Mouse (Mus musculus): ENCODE data around the gene Abl2. TPM values are rescaled to one million over a fixed set of nuclear protein-coding genes. Genes with fewer than 3 reads are reported as not detected.

Abl2 gene
- polyA plus RNA-seq, 1 experiment from 2014 or later, result 9.0 TPM

- DNase-seq (no peak), ATAC-seq (ENCODE audit: low FRiP score, low TSS enrichment) (no peak)
- H3K4me3 ChIP-seq (replicated peaks; ENCODE audit: low read depth, low read length), result no peak overlapping the region
- H3K4me2 ChIP-seq (ENCODE audit: low read length), result no peak overlapping the region
- no peak overlapping the region for H3K27ac ChIP-seq (replicated peaks; ENCODE audit: low read depth, low read length)
- 87% methylated on average over 6 of the region's 6 CpGs for WGBS
- H3K9ac ChIP-seq (replicated peaks; ENCODE audit: low read length), result no peak overlapping the region
- no peaks in the 10 kb centered on the region for H3K4me1 ChIP-seq (ENCODE audit: control insufficient read depth, insufficient read depth, low read length)
- no peaks in the 10 kb centered on the region for H3K36me3 ChIP-seq (ENCODE audit: control insufficient read depth, insufficient read depth, low read length)
- H3K27me3 ChIP-seq (ENCODE audit: control insufficient read depth, insufficient read depth, low read length), result no peaks in the 10 kb centered on the region
- no peaks in the 10 kb centered on the region for H3K9me3 ChIP-seq (ENCODE audit: control insufficient read depth, low read length)
Observed at GRCm38 (mm10) chr1:156537701-156538100, 20.9 kb upstream of the Abl2 start.

GRCm38 (mm10) chr1:156538382-156538781 is 20.2 kb upstream of the Abl2 start:
- no peak overlapping the region for H3K4me2 ChIP-seq (ENCODE audit: low read length)
- no peak overlapping the region for H3K9ac ChIP-seq (replicated peaks; ENCODE audit: low read length)
- H3K27me3 ChIP-seq (ENCODE audit: control insufficient read depth, insufficient read depth, low read length), result no peaks in the 10 kb centered on the region
- WGBS, result 84% methylated on average over 3 of the region's 3 CpGs
- no peaks in the 10 kb centered on the region for H3K36me3 ChIP-seq (ENCODE audit: control insufficient read depth, insufficient read depth, low read length)
- no peak for ATAC-seq (ENCODE audit: low FRiP score, low TSS enrichment)
- H3K27ac ChIP-seq (replicated peaks; ENCODE audit: low read depth, low read length), result no peak overlapping the region
- DNase-seq, result peak; percentile 26
- no peak overlapping the region for H3K4me3 ChIP-seq (replicated peaks; ENCODE audit: low read depth, low read length)
- no peaks in the 10 kb centered on the region for H3K9me3 ChIP-seq (ENCODE audit: control insufficient read depth, low read length)
- no peaks in the 10 kb centered on the region for H3K4me1 ChIP-seq (ENCODE audit: control insufficient read depth, insufficient read depth, low read length)

- DNase-seq (peak; percentile 77), ATAC-seq (ENCODE audit: low FRiP score, low TSS enrichment) (no peak)
- no peaks in the 10 kb centered on the region for H3K27me3 ChIP-seq (ENCODE audit: control insufficient read depth, insufficient read depth, low read length)
- no peak overlapping the region for H3K4me2 ChIP-seq (ENCODE audit: low read length)
- 44% methylated on average over 4 of the region's 4 CpGs for WGBS
- no peak overlapping the region for H3K4me3 ChIP-seq (replicated peaks; ENCODE audit: low read depth, low read length)
- no peak overlapping the region for H3K9ac ChIP-seq (replicated peaks; ENCODE audit: low read length)
- no peak overlapping the region for H3K27ac ChIP-seq (replicated peaks; ENCODE audit: low read depth, low read length)
- no peaks in the 10 kb centered on the region for H3K4me1 ChIP-seq (ENCODE audit: control insufficient read depth, insufficient read depth, low read length)
- no peaks in the 10 kb centered on the region for H3K9me3 ChIP-seq (ENCODE audit: control insufficient read depth, low read length)
- H3K36me3 ChIP-seq (ENCODE audit: control insufficient read depth, insufficient read depth, low read length), result no peaks in the 10 kb centered on the region
Observed at GRCm38 (mm10) chr1:156539787-156540560, 18.6 kb upstream of the Abl2 start.

- no peak overlapping the region for H3K4me2 ChIP-seq (ENCODE audit: low read length)
Observed at GRCm38 (mm10) chr1:156543999-156544398, 14.6 kb upstream of the Abl2 start.

GRCm38 (mm10) chr1:156558950-156559640 is 509 bp downstream of the Abl2 start:
- peak overlapping the region; percentile 97 for H3K27ac ChIP-seq (replicated peaks; ENCODE audit: low read depth, low read length)
- H3K4me3 ChIP-seq (replicated peaks; ENCODE audit: low read depth, low read length), result peak overlapping the region; percentile 98
- DNase-seq (peak; percentile 76), ATAC-seq (ENCODE audit: low FRiP score, low TSS enrichment) (peak; percentile 65)
- 1% methylated on average over 65 of the region's 66 CpGs for WGBS
- no peaks in the 10 kb centered on the region for H3K27me3 ChIP-seq (ENCODE audit: control insufficient read depth, insufficient read depth, low read length)
- peaks cover 12% of the 10 kb centered on the region for H3K4me1 ChIP-seq (ENCODE audit: control insufficient read depth, insufficient read depth, low read length)
- H3K4me2 ChIP-seq (ENCODE audit: low read length), result peak overlapping the region; percentile 65
- no peaks in the 10 kb centered on the region for H3K36me3 ChIP-seq (ENCODE audit: control insufficient read depth, insufficient read depth, low read length)
- no peaks in the 10 kb centered on the region for H3K9me3 ChIP-seq (ENCODE audit: control insufficient read depth, low read length)
- peak overlapping the region; percentile 98 for H3K9ac ChIP-seq (replicated peaks; ENCODE audit: low read length)

More at GRCm38 (mm10) chr1:156543999-156544398, 14.6 kb upstream of the Abl2 start:
- Histone ChIP-seq H3K9ac (replicated peaks; ENCODE audit: low read length) (no peak overlapping the region), H3K36me3 (ENCODE audit: control insufficient read depth, insufficient read depth, low read length) (no peaks in the 10 kb centered on the region), H3K27ac (replicated peaks; ENCODE audit: low read depth, low read length) (no peak overlapping the region), H3K4me1 (ENCODE audit: control insufficient read depth, insufficient read depth, low read length) (no peaks in the 10 kb centered on the region), H3K4me3 (replicated peaks; ENCODE audit: low read depth, low read length) (no peak overlapping the region), H3K9me3 (ENCODE audit: control insufficient read depth, low read length) (no peaks in the 10 kb centered on the region), H3K27me3 (ENCODE audit: control insufficient read depth, insufficient read depth, low read length) (no peaks in the 10 kb centered on the region)
- DNase-seq, result peak; percentile 15
- WGBS, result 53% methylated on average over 12 of the region's 12 CpGs
- ATAC-seq (ENCODE audit: low FRiP score, low TSS enrichment), result no peak

GRCm38 (mm10) chr1:156559641-156560020 is 1.0 kb downstream of the Abl2 start:
- ATAC-seq (ENCODE audit: low FRiP score, low TSS enrichment) (no peak), DNase-seq (no peak)
- H3K4me3 ChIP-seq (replicated peaks; ENCODE audit: low read depth, low read length), result peak overlapping the region; percentile 98
- peak overlapping the region; percentile 65 for H3K4me2 ChIP-seq (ENCODE audit: low read length)
- H3K4me1 ChIP-seq (ENCODE audit: control insufficient read depth, insufficient read depth, low read length), result peaks cover 12% of the 10 kb centered on the region
- no peaks in the 10 kb centered on the region for H3K27me3 ChIP-seq (ENCODE audit: control insufficient read depth, insufficient read depth, low read length)
- peak overlapping the region; percentile 97 for H3K27ac ChIP-seq (replicated peaks; ENCODE audit: low read depth, low read length)
- H3K9me3 ChIP-seq (ENCODE audit: control insufficient read depth, low read length), result no peaks in the 10 kb centered on the region
- no peaks in the 10 kb centered on the region for H3K36me3 ChIP-seq (ENCODE audit: control insufficient read depth, insufficient read depth, low read length)
- WGBS, result 17% methylated on average over 8 of the region's 8 CpGs
- H3K9ac ChIP-seq (replicated peaks; ENCODE audit: low read length), result peak overlapping the region; percentile 98

GRCm38 (mm10) chr1:156560500-156560899 is 1.9 kb downstream of the Abl2 start:
- ATAC-seq (ENCODE audit: low FRiP score, low TSS enrichment) (no peak), DNase-seq (no peak)
- peaks cover 12% of the 10 kb centered on the region for H3K4me1 ChIP-seq (ENCODE audit: control insufficient read depth, insufficient read depth, low read length)
- H3K27ac ChIP-seq (replicated peaks; ENCODE audit: low read depth, low read length), result no peak overlapping the region
- no peaks in the 10 kb centered on the region for H3K27me3 ChIP-seq (ENCODE audit: control insufficient read depth, insufficient read depth, low read length)
- H3K36me3 ChIP-seq (ENCODE audit: control insufficient read depth, insufficient read depth, low read length), result no peaks in the 10 kb centered on the region
- WGBS, result 91% methylated on average over 9 of the region's 9 CpGs
- H3K4me3 ChIP-seq (replicated peaks; ENCODE audit: low read depth, low read length), result peak overlapping the region; percentile 98; the same call in 1 of the 2 replicates
- H3K9me3 ChIP-seq (ENCODE audit: control insufficient read depth, low read length), result no peaks in the 10 kb centered on the region
- no peak overlapping the region for H3K9ac ChIP-seq (replicated peaks; ENCODE audit: low read length)
- peak overlapping the region; percentile 65 for H3K4me2 ChIP-seq (ENCODE audit: low read length)

- no peak for DNase-seq
- no peaks in the 10 kb centered on the region for H3K36me3 ChIP-seq (ENCODE audit: control insufficient read depth, insufficient read depth, low read length)
- no peak overlapping the region for H3K27ac ChIP-seq (replicated peaks; ENCODE audit: low read depth, low read length)
- no peak overlapping the region for H3K4me3 ChIP-seq (replicated peaks; ENCODE audit: low read depth, low read length)
- H3K4me1 ChIP-seq (ENCODE audit: control insufficient read depth, insufficient read depth, low read length), result peaks cover 5% of the 10 kb centered on the region; the same call in 1 of the 2 replicates
- WGBS, result 55% methylated on average over 2 of the region's 2 CpGs
- H3K4me2 ChIP-seq (ENCODE audit: low read length), result no peak overlapping the region
- no peak for ATAC-seq (ENCODE audit: low FRiP score, low TSS enrichment)
- H3K27me3 ChIP-seq (ENCODE audit: control insufficient read depth, insufficient read depth, low read length), result no peaks in the 10 kb centered on the region
- H3K9me3 ChIP-seq (ENCODE audit: control insufficient read depth, low read length), result no peaks in the 10 kb centered on the region
- no peak overlapping the region for H3K9ac ChIP-seq (replicated peaks; ENCODE audit: low read length)
Observed at GRCm38 (mm10) chr1:156565328-156565727, 6.7 kb downstream of the Abl2 start.
